Mouse (Mus musculus): ENCODE data around the gene Tmem158. TPM values are rescaled to one million over a fixed set of nuclear protein-coding genes. Genes with fewer than 3 reads are reported as not detected.

Gene Tmem158
- 13.6 and 18.7 TPM in 2 replicates for polyA plus RNA-seq (2015; fragmentation: Nextera tagmentation; extraction: Ambion mirVana)

- Histone ChIP-seq H3K36me3 (no peaks in the 10 kb centered on the region), H3K27me3 (peaks cover 30% of the 10 kb centered on the region), H3K4me3 (peak within 1 kb of the TSS; percentile 80), H3K4me2 (peak within 1 kb of the TSS; percentile 97), H3K27ac (peak within 1 kb of the TSS; percentile 77), H3K9me3 (no peaks in the 10 kb centered on the region), H3K9ac (peak within 1 kb of the TSS; percentile 66), H3K4me1 (peaks cover 12% of the 10 kb centered on the region)
- WGBS = under 1% methylated on average over 40 of the region's 40 CpGs
- peak; percentile 87 for ATAC-seq (ENCODE audit: insufficient number of reproducible peaks, low FRiP score, low TSS enrichment, low read depth)
Measured at GRCm38 (mm10) chr9:123260611-123261021, at the start of gene Tmem158. TSS of gene Tmem158 (minus strand) at chr9:123260764.

- H3K9me3 ChIP-seq = no peaks in the 10 kb centered on the region
- no peaks in the 10 kb centered on the region for H3K27me3 ChIP-seq
- no peak overlapping the region for H3K9ac ChIP-seq
- H3K4me1 ChIP-seq = no peaks in the 10 kb centered on the region
- H3K4me2 ChIP-seq = no peak overlapping the region
- ATAC-seq (ENCODE audit: insufficient number of reproducible peaks, low FRiP score, low TSS enrichment, low read depth) = no peak
- no peaks in the 10 kb centered on the region for H3K36me3 ChIP-seq
- WGBS = 68% methylated on average over 2 of the region's 2 CpGs
- no peak overlapping the region for H3K27ac ChIP-seq
- no peak overlapping the region for H3K4me3 ChIP-seq
Measured at GRCm38 (mm10) chr9:123309685-123310365, 49.3 kb upstream of the Tmem158 start.

- H3K9me3 ChIP-seq = no peaks in the 10 kb centered on the region
- WGBS = 53% methylated on average over 5 of the region's 5 CpGs
- H3K36me3 ChIP-seq = no peaks in the 10 kb centered on the region
- H3K9ac ChIP-seq = no peak overlapping the region
- ATAC-seq (ENCODE audit: insufficient number of reproducible peaks, low FRiP score, low TSS enrichment, low read depth) = no peak
- no peak overlapping the region for H3K4me3 ChIP-seq
- no peak overlapping the region for H3K27ac ChIP-seq
- no peaks in the 10 kb centered on the region for H3K4me1 ChIP-seq
- H3K4me2 ChIP-seq = no peak overlapping the region
- H3K27me3 ChIP-seq = no peaks in the 10 kb centered on the region
Measured at GRCm38 (mm10) chr9:123309073-123309472, 48.5 kb upstream of the Tmem158 start.

GRCm38 (mm10) chr9:123304917-123305316, 44.4 kb upstream of the Tmem158 start:
- H3K9ac ChIP-seq = no peak overlapping the region
- H3K4me3 ChIP-seq = no peak overlapping the region
- H3K4me1 ChIP-seq = no peaks in the 10 kb centered on the region
- no peaks in the 10 kb centered on the region for H3K9me3 ChIP-seq
- ATAC-seq (ENCODE audit: insufficient number of reproducible peaks, low FRiP score, low TSS enrichment, low read depth) = no peak
- H3K27me3 ChIP-seq = no peaks in the 10 kb centered on the region
- WGBS = 39% methylated on average over 8 of the region's 8 CpGs
- H3K36me3 ChIP-seq = no peaks in the 10 kb centered on the region
- no peak overlapping the region for H3K27ac ChIP-seq
- no peak overlapping the region for H3K4me2 ChIP-seq

- Histone ChIP-seq H3K4me1 (no peaks in the 10 kb centered on the region), H3K36me3 (no peaks in the 10 kb centered on the region), H3K27me3 (no peaks in the 10 kb centered on the region), H3K4me2 (no peak overlapping the region), H3K4me3 (no peak overlapping the region), H3K9ac (no peak overlapping the region), H3K27ac (no peak overlapping the region), H3K9me3 (no peaks in the 10 kb centered on the region)
- ATAC-seq (ENCODE audit: insufficient number of reproducible peaks, low FRiP score, low TSS enrichment, low read depth) = no peak
- WGBS = 76% methylated on average over 7 of the region's 7 CpGs
Measured at GRCm38 (mm10) chr9:123303952-123304351, 43.4 kb upstream of the Tmem158 start.

- WGBS = 83% methylated on average over 2 of the region's 2 CpGs
- no peak overlapping the region for H3K4me2 ChIP-seq
- H3K27ac ChIP-seq = no peak overlapping the region
- H3K36me3 ChIP-seq = no peaks in the 10 kb centered on the region
- no peaks in the 10 kb centered on the region for H3K4me1 ChIP-seq
- no peaks in the 10 kb centered on the region for H3K27me3 ChIP-seq
- H3K9me3 ChIP-seq = no peaks in the 10 kb centered on the region
- H3K9ac ChIP-seq = no peak overlapping the region
- ATAC-seq (ENCODE audit: insufficient number of reproducible peaks, low FRiP score, low TSS enrichment, low read depth) = no peak
- no peak overlapping the region for H3K4me3 ChIP-seq
Measured at GRCm38 (mm10) chr9:123302759-123303313, 42.3 kb upstream of the Tmem158 start.

- no peak overlapping the region for H3K4me3 ChIP-seq
- no peak overlapping the region for H3K9ac ChIP-seq
- no peaks in the 10 kb centered on the region for H3K27me3 ChIP-seq
- H3K36me3 ChIP-seq = no peaks in the 10 kb centered on the region
- no peaks in the 10 kb centered on the region for H3K4me1 ChIP-seq
- H3K4me2 ChIP-seq = no peak overlapping the region
- ATAC-seq (ENCODE audit: insufficient number of reproducible peaks, low FRiP score, low TSS enrichment, low read depth) = no peak
- H3K27ac ChIP-seq = no peak overlapping the region
- WGBS = 86% methylated on average over 7 of the region's 7 CpGs
- no peaks in the 10 kb centered on the region for H3K9me3 ChIP-seq
Measured at GRCm38 (mm10) chr9:123297862-123298261, 37.3 kb upstream of the Tmem158 start.

- Histone ChIP-seq H3K4me2 (no peak overlapping the region), H3K27me3 (no peaks in the 10 kb centered on the region), H3K4me1 (no peaks in the 10 kb centered on the region), H3K9me3 (no peaks in the 10 kb centered on the region), H3K27ac (no peak overlapping the region), H3K4me3 (no peak overlapping the region), H3K9ac (no peak overlapping the region), H3K36me3 (no peaks in the 10 kb centered on the region)
- ATAC-seq (ENCODE audit: insufficient number of reproducible peaks, low FRiP score, low TSS enrichment, low read depth) = no peak
Measured at GRCm38 (mm10) chr9:123296229-123296628, 35.7 kb upstream of the Tmem158 start.

- Histone ChIP-seq H3K27me3 (no peaks in the 10 kb centered on the region), H3K9ac (no peak overlapping the region), H3K4me3 (no peak overlapping the region), H3K36me3 (no peaks in the 10 kb centered on the region), H3K4me1 (no peaks in the 10 kb centered on the region), H3K4me2 (no peak overlapping the region), H3K9me3 (no peaks in the 10 kb centered on the region), H3K27ac (no peak overlapping the region)
- WGBS = 74% methylated on average over 5 of the region's 5 CpGs
- ATAC-seq (ENCODE audit: insufficient number of reproducible peaks, low FRiP score, low TSS enrichment, low read depth) = no peak
Measured at GRCm38 (mm10) chr9:123294581-123294980, 34.0 kb upstream of the Tmem158 start.

GRCm38 (mm10) chr9:123288378-123288777, 27.8 kb upstream of the Tmem158 start:
- no peak overlapping the region for H3K4me3 ChIP-seq
- H3K9me3 ChIP-seq = no peaks in the 10 kb centered on the region
- 77% methylated on average over 3 of the region's 3 CpGs for WGBS
- ATAC-seq (ENCODE audit: insufficient number of reproducible peaks, low FRiP score, low TSS enrichment, low read depth) = no peak
- H3K27ac ChIP-seq = no peak overlapping the region
- no peak overlapping the region for H3K4me2 ChIP-seq
- H3K36me3 ChIP-seq = no peaks in the 10 kb centered on the region
- no peak overlapping the region for H3K9ac ChIP-seq
- H3K4me1 ChIP-seq = no peaks in the 10 kb centered on the region
- no peaks in the 10 kb centered on the region for H3K27me3 ChIP-seq

- H3K27me3 ChIP-seq = no peaks in the 10 kb centered on the region
- H3K27ac ChIP-seq = no peak overlapping the region
- ATAC-seq (ENCODE audit: insufficient number of reproducible peaks, low FRiP score, low TSS enrichment, low read depth) = no peak
- H3K9ac ChIP-seq = no peak overlapping the region
- no peak overlapping the region for H3K4me2 ChIP-seq
- H3K36me3 ChIP-seq = no peaks in the 10 kb centered on the region
- no peaks in the 10 kb centered on the region for H3K4me1 ChIP-seq
- no peak overlapping the region for H3K4me3 ChIP-seq
- H3K9me3 ChIP-seq = no peaks in the 10 kb centered on the region
- WGBS = 48% methylated on average over 4 of the region's 4 CpGs
Measured at GRCm38 (mm10) chr9:123285623-123286022, 25.1 kb upstream of the Tmem158 start.

- Histone ChIP-seq H3K4me2 (no peak overlapping the region), H3K4me3 (no peak overlapping the region), H3K36me3 (no peaks in the 10 kb centered on the region), H3K9me3 (no peaks in the 10 kb centered on the region), H3K27me3 (no peaks in the 10 kb centered on the region), H3K27ac (no peak overlapping the region), H3K9ac (no peak overlapping the region), H3K4me1 (no peaks in the 10 kb centered on the region)
- no peak for ATAC-seq (ENCODE audit: insufficient number of reproducible peaks, low FRiP score, low TSS enrichment, low read depth)
Measured at GRCm38 (mm10) chr9:123280775-123281174, 20.2 kb upstream of the Tmem158 start.
